Mouse (Mus musculus) stomach, postnatal 0 days (tissue): Measurements from ENCODE around the gene Pde6d.

Experiments used
- CTCF ChIP-seq: IDR thresholded peaks from 2 replicates; pipeline ENCODE4 v1.5.1; 2016; ENCODE audit warnings: antibody characterized with exemption, low read depth, mild to moderate bottlenecking, moderate library complexity
- EP300 ChIP-seq: optimal IDR thresholded peaks from 2 replicates; pipeline ENCODE3; 2016; ENCODE audit warnings: antibody characterized with exemption

- TF ChIP-seq CTCF, result no peak
- TF ChIP-seq EP300, result no peak
These were observed 76.0 kb downstream of the Pde6d start for GRCm38 (mm10) chr1:86506420-86506819.
